Mouse (Mus musculus) testis, adult 2 months (tissue): ENCODE measurements at regions not wholly inside any gene's neighbourhood (a gene's known extent, or its start where the extent isn't known, plus 50 kb on each side); places are given as distances from the start of the nearest gene placed in this dataset.

Source experiments
- H3K27ac ChIP-seq: fragments of 200-500 bp; 2 replicates; pipeline ENCODE4 v1.5.1; 2012; ENCODE audit warnings: low read depth, low read length; ENCODE audit not compliant: control insufficient read depth, insufficient read depth
- H3K27me3 ChIP-seq: fragments of 200-500 bp; 2 replicates; pipeline ENCODE4 v1.6.1; 2012; ENCODE audit warnings: mild to moderate bottlenecking, low read length, moderate library complexity; ENCODE audit not compliant: control insufficient read depth, insufficient read depth
- H3K36me3 ChIP-seq: fragments of 200-500 bp; 2 replicates; pipeline ENCODE4 v1.6.1; 2012; ENCODE audit warnings: mild to moderate bottlenecking, low read length; ENCODE audit not compliant: control insufficient read depth, insufficient read depth
- H3K4me1 ChIP-seq: fragments of 200-500 bp; 2 replicates; pipeline ENCODE4 v1.6.1; 2012; ENCODE audit warnings: low read length; ENCODE audit not compliant: control insufficient read depth, insufficient read depth
- H3K4me3 ChIP-seq: fragments of 200-500 bp; 2 replicates; pipeline ENCODE4 v1.5.1; 2012; ENCODE audit warnings: low read depth, mild to moderate bottlenecking, low read length, moderate library complexity, mixed read lengths; ENCODE audit not compliant: control insufficient read depth
- CTCF ChIP-seq: fragments of 200-500 bp; IDR thresholded peaks from 2 replicates; pipeline ENCODE4 v1.5.1; 2012; ENCODE audit warnings: low read depth, mild to moderate bottlenecking, inconsistent platforms, low read length, moderate library complexity; ENCODE audit not compliant: control insufficient read depth, insufficient read depth, insufficient replicate concordance
- POLR2A ChIP-seq: fragments of 200-500 bp; IDR thresholded peaks from 2 replicates; pipeline ENCODE4 v1.6.1; 2012; ENCODE audit warnings: low read depth, mild to moderate bottlenecking, inconsistent platforms, low read length, moderate library complexity; ENCODE audit not compliant: control insufficient read depth

DNA sequence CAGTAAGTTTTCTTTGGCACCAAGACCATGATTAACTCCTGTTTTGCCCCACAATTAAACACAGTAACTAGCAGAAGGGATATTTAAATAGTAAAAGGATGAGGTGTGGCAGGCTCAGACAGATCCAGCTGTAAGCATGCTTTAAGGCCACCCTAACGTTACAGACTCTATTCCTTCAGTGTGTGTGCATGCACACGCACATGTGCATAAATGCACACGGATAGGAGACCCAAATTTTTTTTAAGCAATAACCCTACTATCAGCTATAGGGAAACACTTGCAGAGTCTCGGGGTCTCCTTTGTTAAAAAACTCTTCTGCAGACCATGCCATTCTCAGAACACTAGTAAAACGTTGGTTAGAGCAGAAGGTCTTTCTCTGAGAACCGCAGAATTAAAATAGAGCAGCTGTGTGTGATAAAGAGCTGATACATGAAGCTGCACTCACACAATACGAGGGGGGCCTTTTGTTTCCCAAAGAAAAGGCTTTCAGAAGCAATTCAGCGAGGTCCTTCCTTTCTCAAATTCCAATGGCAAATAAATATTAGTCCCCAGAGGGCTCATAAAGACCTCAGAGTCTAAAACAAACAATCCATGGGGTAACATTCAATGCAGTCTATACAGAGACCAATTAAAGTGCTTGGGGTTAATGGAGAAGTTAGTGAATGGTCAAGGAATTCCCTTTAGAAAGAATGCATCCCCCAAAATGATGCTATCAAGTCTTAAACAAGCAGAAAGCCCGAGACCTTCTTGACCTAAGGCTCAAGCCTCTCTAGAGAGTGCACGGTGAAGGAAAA lies 300.3 kb upstream of the Cd180 start:
- TF ChIP-seq POLR2A (no peak), CTCF (no peak)
- Histone ChIP-seq H3K4me1 (no peaks in the 10 kb centered on the region; the same call in 1 of the 2 replicates), H3K27ac (no peak overlapping the region)

GRCm38 (mm10) chr13:102393662-102393970 lies 299.7 kb upstream of the Cd180 start:
- H3K27me3 ChIP-seq, result no peaks in the 10 kb centered on the region
- no peaks in the 10 kb centered on the region for H3K36me3 ChIP-seq
- H3K4me3 ChIP-seq, result no peak overlapping the region
- no peaks in the 10 kb centered on the region; the same call in 1 of the 2 replicates for H3K4me1 ChIP-seq
- no peak overlapping the region for H3K27ac ChIP-seq
- TF ChIP-seq CTCF (no peak), POLR2A (no peak)

More for the DNA sequence above, 300.3 kb upstream of the Cd180 start:
- no peak overlapping the region for H3K4me3 ChIP-seq
- no peaks in the 10 kb centered on the region for H3K27me3 ChIP-seq
- H3K36me3 ChIP-seq, result no peaks in the 10 kb centered on the region

- TF ChIP-seq POLR2A, result no peak
- TF ChIP-seq CTCF, result no peak
- H3K27ac ChIP-seq, result no peak overlapping the region
- H3K36me3 ChIP-seq, result no peaks in the 10 kb centered on the region
- no peak overlapping the region for H3K4me3 ChIP-seq
- H3K4me1 ChIP-seq, result no peaks in the 10 kb centered on the region; the same call in 1 of the 2 replicates
- no peaks in the 10 kb centered on the region for H3K27me3 ChIP-seq
Measured at GRCm38 (mm10) chr13:102394057-102394456, 299.3 kb upstream of the Cd180 start.

DNA sequence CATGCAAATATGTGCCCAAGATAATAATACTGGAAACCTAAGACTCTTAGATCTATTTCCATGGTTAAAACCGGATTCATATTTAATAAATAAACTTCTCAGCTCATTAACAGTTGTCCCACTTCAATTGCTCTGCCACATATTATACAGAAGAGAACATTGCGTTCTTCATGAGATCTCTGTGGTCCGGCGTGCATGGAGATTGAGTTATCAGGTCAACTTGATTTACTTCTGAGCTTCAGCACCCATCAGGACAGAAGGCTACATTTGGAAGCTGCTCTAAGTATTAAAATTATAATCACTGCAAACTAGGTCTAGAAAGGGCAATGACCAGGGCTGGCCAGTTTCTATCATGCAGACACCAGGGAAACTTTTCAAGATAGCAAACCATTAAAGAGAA lies 295.9 kb upstream of the Cd180 start:
- H3K27me3 ChIP-seq, result no peaks in the 10 kb centered on the region
- H3K4me3 ChIP-seq, result no peak overlapping the region
- TF ChIP-seq POLR2A, result no peak
- TF ChIP-seq CTCF, result no peak
- H3K4me1 ChIP-seq, result no peaks in the 10 kb centered on the region; the same call in 1 of the 2 replicates
- H3K27ac ChIP-seq, result no peak overlapping the region
- H3K36me3 ChIP-seq, result no peaks in the 10 kb centered on the region

DNA sequence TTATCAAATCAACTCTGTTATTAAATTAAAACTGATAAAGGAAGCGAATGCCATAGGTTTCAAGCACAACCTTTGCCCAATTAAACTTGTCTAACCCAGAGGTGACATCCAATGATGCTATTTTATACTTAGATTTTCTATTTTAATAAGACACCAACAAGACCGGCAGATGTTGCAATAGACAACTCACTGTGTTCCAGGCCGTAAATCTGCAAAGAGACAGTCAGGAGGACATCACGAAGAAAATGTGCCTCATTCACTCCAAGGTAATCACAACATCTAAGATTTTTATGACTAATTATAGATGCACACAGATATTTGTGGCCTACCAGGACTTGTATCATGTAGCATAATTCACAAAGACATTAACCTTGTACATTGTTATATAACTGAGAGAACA lies 281.5 kb upstream of the Cd180 start:
- H3K4me3 ChIP-seq, result no peak overlapping the region
- H3K4me1 ChIP-seq, result no peaks in the 10 kb centered on the region
- H3K27ac ChIP-seq, result no peak overlapping the region
- H3K36me3 ChIP-seq, result no peaks in the 10 kb centered on the region
- no peaks in the 10 kb centered on the region for H3K27me3 ChIP-seq
- TF ChIP-seq CTCF, result no peak
- TF ChIP-seq POLR2A, result no peak

DNA sequence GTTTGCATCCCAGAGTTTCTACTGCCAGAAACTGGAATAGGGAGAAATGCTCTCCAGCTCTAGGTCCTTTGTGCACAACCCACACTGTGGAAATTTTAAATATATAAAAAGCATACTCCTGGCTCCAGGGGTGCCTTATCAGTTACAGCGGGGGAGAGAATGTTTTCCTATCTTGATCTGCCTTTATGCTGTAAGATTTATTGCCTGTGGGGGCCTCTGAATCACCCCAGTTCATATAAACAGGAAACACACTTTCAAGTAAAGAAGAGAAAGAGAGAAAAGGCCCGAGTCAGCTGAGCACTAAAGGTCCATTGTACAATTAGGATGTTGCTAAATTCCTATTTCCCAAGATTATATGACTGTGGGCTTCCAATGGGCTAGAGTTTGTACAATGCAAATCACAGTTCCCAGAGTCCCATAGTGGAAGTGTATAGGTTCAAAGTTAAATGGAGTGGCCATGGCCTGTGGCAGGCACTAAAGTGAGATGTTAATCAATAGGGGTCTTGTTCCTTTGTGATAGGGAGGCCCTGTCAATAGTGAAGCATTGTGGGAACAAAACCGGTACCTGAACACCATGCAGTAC lies 258.9 kb upstream of the Cd180 start:
- TF ChIP-seq CTCF (no peak), POLR2A (no peak)
- Histone ChIP-seq H3K4me3 (no peak overlapping the region), H3K36me3 (no peaks in the 10 kb centered on the region), H3K27ac (no peak overlapping the region), H3K4me1 (no peaks in the 10 kb centered on the region), H3K27me3 (no peaks in the 10 kb centered on the region)

DNA sequence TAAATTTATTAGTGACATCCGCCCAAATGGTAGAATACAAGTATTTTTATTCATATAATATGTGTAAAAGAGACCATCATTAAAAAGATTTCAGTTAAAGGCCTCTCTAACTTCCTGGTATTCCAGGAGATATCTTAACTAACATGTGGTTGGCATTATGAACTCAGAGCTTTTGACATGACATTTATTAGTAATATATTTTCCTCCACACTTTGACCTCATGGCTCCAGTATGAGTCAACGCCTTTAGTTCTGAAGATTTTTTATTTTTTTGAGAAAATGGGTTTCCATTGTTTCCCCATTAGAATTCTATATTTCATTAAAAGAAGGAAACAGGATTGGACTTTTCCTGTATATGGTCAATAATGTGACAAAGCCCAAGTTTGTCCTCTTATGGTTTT lies 250.7 kb upstream of the Cd180 start:
- no peak overlapping the region for H3K4me3 ChIP-seq
- no peak overlapping the region for H3K27ac ChIP-seq
- no peaks in the 10 kb centered on the region for H3K4me1 ChIP-seq
- TF ChIP-seq CTCF, result no peak
- no peak for TF ChIP-seq POLR2A
- no peaks in the 10 kb centered on the region for H3K36me3 ChIP-seq
- no peaks in the 10 kb centered on the region for H3K27me3 ChIP-seq

GRCm38 (mm10) chr13:102447310-102447709 lies 246.0 kb upstream of the Cd180 start:
- H3K4me1 ChIP-seq, result no peaks in the 10 kb centered on the region
- no peak overlapping the region for H3K27ac ChIP-seq
- no peaks in the 10 kb centered on the region for H3K36me3 ChIP-seq
- H3K27me3 ChIP-seq, result no peaks in the 10 kb centered on the region
- no peak overlapping the region for H3K4me3 ChIP-seq
- TF ChIP-seq CTCF, result no peak
- TF ChIP-seq POLR2A, result no peak
